Mouse (Mus musculus) spleen, postnatal 14 days (tissue): ENCODE results near the gene Taf12.

Experiments used
- DNase-seq, 2 experiments: peaks; one replicate each; pipeline ENCODE4 v3.0.0; 2021 to 2022; ENCODE audit warnings: low spot score in 2 of 2

The Taf12 gene

DNA sequence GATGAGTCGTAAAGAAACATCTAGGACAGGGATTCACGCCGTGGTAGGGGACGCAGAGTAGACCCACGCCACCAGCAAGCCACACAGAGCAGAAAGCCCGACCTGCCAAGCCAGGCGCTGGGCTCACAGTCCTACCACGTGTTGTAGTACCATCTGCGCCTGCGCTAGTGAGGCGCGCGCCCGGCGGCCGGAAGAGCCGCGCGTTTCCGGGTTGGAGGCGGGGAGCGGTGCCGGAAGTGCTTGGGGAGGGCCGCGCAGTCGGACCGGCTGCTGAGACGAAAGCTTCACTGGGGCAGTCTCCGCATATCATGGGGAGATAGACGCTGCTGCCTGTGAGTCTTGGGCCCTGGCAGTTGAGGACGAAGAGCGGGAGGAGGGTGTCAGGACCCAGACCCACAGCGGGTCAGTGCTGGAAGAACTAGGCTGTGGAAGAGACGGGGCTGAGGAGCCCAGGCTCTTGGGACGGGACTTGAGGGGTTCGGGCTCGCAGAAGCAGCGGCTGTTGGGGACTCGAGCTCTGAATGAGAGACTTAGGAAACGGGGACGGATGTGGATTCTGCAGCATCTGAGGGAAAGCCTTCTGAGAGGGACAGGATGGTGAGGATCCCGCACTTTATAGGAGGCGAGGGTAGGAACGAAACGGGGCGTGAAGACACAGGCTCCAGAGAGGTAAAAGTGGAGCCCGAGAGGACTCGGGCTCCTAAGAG, at the start of gene Taf12:
Taf12 (plus strand) TSS at position 220 of the 707 bp plus-strand sequence.
- DNase-seq, result peak; percentile 86 to 88

DNA sequence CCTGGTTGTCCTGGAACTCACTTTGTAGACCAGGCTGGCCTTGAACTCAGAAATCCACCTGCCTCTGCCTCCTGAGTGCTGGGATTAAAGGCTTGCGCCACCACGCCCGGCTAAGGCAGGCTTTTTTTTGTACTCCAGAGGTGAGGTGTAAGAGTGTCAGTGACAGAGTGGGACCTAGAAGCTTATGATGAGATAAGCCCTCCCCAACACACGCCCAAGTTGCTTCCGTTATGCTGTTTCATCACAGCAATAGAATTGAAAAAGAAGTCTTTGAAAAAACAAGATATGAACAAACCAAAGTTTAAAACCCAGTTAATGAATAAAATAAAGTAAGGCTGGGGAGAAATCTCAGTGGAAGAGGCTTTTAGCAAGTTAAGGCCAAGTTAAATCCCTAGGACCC, 43.8 kb upstream of the Taf12 start:
- no peak for DNase-seq

DNA sequence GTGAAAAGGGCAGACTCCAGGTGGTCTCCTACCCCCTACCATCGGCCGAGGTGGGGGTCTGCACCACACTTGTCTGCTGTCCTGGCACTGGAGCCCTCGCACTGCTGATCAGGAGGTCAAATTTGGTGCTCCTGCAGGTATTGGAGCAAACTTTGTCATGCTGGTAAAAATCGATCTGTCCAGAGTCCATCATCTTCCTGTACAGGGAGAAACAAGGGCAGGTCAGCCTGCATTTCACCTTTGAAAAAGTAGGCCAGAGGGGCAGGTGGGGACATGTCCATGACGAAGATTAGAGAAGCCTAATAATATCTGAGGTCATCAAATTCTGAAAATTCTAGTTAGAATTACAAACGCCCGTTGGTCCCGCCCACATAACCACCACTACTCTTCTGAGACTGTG, 39.5 kb upstream of the Taf12 start:
- DNase-seq, result no peak

DNA sequence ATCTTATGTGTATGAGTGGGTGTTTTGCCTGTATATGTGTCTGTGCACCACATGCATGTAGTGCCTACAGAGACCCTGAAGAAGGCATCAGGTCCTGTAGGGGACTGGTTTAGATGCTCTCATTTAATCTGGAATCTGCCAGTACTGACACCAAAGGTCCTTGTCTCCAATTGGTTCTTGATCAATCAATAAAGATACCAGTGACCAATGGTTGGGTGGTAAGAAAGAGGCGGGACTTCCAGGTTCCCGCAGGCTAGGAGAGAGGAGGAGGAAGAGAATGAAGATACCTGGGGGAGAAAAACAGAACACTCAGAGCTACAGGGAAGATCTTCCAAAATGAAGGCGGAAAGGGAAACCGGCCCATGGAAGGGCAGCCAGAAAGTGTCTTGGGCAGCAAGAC, 35.8 kb upstream of the Taf12 start:
- no peak for DNase-seq

DNA sequence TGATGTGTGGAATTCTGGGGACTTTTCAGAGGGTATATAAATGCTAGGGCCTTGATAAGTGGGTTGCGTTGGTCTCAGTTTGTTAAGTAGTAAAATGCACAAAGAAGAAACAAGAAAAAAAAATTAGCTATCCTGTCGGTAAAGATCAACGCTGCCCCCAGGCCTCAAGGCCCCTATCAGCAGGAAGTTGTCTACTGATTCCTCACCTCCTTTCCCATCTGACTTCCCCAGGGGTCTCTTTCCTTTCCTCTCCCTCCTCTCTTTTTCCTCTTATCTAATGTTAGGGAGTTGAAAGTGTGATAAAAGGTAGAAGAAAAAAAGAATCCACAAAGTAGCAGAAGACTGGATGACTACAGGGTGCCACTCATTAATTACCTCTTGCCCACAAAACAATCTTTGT, 33.8 kb upstream of the Taf12 start:
- no peak for DNase-seq

DNA sequence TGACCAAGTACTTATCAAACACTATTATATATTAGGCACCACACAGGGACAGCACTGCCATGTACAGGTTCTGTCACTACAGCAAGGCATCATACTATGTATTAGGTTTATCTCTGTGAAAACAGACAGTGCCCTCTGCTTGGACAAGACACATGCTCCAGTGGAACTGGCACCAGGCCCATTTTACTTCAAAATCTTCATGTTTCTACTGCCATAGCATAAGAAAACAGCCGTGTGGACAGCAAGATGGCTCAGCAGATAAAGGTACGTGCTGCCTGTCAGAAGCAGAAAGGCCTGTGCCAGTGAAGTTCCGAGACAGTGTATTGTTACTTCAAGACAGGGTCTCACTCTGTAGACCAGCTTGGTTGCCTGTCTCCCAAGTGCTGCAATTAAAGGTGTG, 33.0 kb upstream of the Taf12 start:
- peak in 1 of 2 experiments; percentile 27 for DNase-seq

DNA sequence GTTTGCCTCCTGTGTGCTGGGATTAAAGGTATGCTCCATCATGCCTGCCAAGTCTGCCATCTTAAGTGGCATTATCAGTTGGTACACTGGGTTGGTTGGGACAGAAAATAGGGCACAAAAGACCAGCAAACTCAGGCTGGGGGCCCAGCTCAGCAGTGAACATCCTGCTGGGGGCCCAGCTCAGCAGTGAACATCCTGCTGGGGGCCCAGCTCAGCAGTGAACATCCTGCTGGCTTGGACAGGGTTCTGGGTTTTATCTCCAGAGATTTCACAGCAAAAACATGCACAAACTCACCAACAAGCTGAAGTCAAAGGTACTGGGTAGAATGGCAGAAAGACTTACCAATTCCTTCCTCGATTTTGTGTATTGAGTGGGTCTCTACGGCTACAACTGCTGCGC, 28.5 kb upstream of the Taf12 start:
- no peak for DNase-seq

DNA sequence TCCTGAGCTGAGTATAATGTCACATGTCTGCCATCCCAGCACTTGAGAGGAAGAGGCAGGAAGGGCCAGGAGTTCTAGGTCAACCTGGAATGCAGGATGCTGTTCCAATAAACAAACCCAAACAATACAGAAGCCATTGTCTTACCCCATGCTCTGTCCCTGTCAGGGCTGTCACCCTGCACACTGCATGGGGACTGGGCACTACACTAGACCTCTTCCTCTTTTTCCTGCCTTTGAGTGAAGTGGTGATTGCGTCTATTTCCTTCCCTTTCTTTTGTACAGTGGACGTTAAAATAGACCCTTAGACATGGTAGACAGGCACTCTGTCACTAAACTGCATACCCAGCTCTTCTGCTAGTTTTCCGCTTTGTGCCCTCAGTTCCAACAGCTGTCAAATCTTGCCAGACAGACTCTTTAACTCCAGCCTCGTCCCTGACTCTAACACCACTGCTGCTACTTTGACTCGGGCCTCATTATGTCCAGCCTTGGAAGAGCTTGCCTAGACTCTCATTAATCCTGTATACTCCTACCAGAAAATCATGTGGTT, 26.7 kb upstream of the Taf12 start:
- DNase-seq, result no peak

DNA sequence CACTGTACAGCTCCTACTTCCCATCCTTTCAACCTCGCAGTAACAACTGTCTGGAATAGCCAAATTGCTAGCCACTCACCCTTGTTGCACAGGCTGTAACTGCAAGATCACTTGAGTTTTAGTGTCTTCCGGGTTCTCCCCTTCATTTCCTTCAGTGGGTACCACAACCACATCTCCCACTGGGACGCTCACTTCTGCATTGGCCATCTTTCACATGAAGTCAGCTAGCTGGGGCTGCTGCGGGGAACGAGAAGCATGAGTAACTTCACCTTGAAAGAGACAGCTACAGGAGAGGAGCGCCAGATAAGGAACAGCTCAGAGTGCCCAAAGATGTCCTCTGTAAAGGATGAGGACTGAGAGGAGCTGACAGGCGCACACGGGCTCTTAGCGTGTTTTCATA, 22.6 kb upstream of the Taf12 start:
- DNase-seq, result peak in 1 of 2 experiments; percentile 15

DNA sequence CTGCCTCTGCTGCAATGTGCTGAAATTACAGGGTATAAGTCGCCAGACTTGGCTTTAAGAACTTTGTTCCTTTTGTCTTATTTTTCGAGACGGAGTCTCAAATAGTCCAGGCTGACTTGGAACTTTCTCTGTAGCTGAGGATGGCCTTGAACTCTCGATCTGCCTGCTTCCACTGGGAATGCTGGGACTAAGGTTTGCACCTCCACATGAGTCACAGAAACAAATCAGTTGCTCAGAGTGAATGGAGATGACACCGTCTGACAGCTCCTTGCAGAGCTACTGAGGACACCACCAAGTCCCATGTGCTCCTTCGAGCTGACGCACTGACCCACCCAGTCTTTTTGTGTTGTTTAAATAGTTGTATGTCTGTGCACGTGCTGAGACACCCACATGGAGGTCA, 21.0 kb upstream of the Taf12 start:
- no peak for DNase-seq

DNA sequence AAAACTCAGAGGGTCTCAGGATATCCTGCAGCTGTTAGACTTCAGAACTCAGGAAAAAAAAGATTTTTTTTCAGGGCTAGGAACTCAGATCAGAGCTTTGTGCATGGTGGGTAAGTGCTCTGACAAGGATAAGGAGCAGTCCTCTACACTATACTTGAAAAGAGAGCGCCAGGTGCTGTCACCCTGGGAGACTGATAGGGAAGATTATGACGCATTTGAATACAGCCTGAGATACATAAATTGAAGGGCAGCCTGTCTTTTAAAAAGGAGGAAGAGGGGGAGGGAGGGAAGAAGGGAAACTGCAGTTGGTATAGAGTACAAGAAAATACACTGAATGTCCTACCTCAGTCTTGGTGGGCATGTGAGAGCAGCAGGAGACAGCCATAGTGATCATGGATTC, 20.6 kb upstream of the Taf12 start:
- no peak for DNase-seq

DNA sequence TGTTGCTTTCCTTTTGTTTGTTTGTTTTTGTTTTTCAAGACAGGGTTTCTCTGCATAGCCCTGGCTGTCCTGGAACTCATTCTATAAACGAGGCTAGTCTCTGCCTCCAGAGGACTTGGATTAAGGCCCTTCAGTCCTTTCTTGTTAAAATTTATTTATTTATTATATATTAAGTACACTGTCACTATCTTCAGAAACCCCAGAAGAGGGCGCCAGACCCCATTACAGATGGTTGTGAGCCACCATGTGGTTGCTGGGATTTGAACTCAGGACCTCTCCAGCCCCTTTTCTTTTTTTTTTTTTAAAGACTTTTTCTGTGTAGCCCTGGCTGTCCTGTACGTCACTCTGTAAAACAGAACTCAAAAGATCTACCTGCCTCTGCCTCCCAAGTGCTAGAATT, 19.2 kb upstream of the Taf12 start:
- no peak for DNase-seq

DNA sequence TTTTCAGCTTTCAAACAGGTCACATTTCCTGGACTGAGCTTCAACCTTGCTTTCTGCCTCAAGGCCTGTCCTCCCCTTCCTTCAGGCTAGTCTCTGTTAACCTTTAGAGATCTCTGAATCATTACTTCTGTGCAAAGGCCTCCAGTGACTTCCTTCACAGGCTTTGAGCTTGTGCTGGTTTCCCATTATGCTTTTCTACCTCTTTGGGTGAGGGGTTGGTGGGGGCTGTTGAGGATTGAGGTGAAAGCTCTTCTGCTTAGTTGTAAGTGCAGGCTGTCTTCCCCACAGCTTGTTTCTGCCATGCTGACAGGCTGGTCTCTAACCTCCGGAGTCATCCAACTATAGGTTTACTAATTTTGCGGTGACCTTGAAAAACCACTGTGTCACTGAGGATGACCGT, 17.8 kb upstream of the Taf12 start:
- DNase-seq, result no peak

DNA sequence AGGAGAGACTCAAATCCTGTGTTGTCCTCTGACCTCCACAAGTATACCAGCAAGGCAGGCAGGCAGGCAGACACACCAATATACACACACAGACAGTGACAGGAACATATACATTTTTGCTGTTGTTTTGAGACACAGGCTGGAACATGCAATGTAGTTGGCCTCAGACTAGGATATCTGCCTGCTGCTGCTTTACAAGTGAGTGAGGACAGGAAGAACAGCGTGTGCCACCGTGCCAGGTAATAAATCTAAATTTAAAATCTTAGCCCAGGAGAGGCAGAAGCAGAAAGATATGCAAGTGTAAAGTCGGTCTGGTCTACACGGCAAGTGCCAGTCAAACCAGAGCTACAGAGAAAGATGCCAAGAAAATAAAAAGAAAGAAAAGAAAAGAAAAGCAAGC, 14.9 kb upstream of the Taf12 start:
- DNase-seq, result no peak

DNA sequence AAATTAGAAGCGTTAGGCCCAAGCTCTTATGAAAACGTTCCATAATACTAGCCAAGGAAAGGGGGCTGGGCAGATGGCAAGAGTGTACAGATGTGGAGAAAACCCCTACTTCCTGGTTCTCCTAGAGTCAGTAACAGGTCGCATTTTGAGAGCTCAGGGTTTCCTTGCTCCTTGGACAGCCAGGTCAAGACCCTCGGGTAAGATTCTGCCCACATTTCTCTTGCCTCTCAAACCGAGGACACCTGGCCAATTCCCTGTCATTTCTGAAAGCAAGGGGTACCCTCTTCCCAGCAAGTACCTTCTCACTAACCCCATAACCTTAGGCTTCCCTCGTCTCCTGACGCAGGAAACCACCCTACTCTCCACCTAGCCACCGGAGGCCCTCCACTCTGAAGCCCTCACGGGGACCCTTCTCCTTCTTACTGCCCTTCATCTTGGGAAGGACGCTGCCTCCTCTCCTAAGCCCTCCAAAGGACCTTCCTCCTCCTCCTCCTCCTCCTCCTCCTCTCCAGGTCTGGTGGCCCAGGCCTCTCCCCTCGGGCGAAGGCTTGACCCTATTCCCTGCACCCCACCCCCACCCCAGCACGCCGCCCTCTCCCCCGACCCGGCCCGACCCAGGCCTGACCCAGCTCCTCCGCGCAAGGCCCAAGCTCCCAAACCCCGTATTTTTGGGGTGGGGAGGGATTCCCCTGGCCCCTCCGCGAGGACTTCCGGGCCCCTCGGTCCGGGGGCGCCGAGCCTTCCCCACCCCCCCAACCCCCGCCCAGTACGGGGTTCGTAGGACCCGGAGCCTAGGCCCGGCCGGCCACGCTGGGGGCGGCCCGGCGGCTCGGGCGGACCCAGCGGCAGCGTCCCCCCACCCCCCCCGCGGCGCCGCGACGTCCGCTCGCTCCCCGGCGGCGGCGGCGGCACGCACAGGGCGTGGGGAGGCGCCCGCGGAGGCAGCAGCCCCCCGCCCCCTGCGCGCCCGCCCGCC, 13.5 kb upstream of the Taf12 start:
- peak in 1 of 2 experiments; percentile 25 for DNase-seq

DNA sequence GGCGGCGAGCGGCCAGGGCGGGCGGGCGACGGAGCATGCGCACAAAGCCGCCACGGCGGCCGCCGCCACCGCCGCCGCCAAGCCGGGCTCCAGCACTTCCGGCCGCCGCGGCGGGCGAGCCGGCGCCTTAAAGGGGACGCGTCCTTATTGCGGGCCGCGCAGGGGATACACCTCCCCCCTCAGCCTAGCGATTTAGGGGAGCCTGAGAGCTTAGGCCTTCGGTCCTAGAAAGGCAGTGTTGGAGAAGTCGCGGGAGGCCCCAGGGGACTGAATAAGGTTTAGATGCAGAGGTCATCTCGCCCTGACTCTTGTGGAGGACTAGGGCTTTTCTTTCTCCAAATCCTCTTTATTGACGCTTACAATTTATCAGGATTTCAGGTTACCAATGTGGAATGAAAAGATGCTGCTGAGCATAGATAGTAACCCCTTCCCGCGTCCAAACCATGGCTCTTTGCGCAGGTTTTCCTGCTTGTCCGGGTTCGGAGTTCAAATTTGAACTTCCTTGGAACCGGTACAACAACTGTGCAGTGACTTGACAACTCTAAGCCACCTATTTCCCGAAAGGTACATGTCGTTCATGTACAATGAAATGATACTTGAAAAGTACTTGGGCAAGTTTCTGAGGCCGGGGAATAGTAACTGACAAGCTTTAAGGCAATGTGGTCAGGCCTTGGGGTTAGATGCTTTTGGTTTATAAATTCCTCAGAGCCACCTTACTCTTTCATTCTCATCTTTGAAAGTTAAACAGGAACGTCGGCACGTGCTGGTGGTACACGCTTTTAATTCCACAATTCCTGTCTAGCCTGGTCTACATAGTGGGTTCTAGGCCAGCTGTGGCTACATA, 12.4 kb upstream of the Taf12 start, which contains the start of gene Gmeb1:
Gmeb1 (minus strand) TSS at position 89 of the 844 bp plus-strand sequence.
- DNase-seq, result peak; percentile 56 to 72

DNA sequence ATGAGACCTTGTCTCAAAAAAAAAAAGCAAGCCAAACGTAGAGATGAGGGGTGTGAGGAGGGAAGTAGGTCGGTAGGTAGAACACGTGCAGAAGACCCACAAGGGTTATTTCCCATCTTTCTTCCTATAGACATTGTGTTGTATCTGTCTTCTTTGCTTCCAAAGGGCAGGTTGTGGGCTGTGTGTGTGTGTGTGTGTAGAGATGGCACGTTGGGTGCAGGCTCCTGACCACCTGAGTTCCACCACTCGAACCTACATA, 11.9 kb upstream of the Taf12 start:
- DNase-seq, result no peak

DNA sequence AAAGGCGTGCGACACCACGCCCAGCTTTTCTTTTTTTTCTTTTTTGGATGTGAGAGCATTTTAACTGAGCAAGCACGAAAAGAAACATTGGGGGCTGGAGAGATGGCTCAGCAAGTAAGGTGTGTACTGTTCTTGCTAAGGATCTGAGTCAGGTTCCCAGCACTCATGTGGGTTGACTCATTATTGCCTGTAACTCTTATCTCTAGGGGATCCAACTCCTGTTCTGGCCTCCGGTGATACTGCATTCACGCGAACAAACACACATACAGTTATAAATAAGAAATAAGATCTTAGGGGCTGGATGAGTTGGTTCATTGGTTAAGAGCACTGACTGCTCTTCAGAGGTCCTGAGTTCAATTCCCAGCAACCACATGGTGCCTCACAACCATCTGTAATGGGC, 10.9 kb upstream of the Taf12 start:
- no peak for DNase-seq

DNA sequence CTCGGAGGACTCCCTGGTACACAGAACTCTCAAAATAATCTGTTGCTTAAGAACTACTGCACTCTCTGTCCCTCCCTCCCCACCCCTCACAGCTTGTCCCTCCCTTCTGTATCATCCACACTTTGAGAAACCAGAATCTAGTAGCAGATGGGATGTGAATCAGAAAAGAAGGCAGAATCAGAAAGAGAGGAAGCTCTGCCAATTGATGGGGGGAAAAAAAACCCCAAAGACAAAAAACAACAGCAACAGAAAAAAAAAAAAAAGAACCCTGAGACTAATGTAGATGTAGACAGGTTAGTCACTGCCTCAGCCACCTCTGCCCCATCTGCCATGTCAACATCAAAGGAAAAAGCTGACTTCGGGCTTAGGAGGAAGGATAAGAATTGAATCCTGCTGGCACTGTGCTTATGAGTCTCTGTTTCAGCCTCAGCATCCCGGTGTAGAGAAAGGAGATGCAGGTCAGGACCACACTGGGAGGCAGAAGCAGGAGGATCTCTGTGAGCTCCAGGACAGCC, 7.3 kb upstream of the Taf12 start:
- no peak for DNase-seq

DNA sequence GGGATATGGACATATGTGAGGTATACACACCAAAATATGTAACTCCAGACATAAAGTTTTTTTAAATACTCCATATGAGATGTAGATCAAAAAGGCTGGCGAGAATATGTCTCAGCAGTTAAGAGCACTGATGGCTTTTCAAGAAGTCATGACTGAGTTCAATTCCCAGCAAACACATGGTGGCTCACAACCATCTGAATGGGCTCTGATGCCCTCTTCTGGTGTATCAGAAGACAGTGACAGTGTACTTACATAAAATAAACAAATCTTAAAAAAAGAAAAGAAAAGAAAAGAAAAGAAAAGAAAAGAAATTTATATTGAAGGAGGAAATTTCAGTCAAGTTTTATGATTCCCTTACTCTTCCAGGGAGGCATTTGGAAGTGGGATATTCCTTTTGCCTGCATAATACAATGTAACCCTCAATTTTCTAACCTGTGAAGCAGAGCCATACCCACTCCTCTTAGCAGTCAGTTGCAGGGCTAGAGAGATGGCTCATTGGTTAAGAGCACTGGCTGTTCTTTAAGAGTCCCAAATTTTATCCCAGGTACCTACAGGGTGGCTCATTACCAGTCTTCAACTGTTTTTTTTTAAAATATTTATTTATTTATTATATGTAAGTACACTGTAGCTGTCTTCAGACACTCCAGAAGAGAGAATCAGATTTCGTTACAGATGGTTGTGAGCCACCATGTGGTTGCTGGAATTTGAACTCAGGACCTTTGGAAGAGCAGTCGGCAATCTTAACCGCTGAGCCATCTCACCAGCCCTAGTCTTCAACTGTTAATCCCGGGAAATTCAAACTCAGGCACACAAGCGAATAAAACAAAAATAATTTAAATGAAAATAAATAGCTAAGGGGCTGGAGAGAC, 5.1 kb upstream of the Taf12 start:
- DNase-seq, result no peak
